Mouse (Mus musculus) stomach, embryonic 16.5 days (tissue): ENCODE data around the gene Abhd6. TPM values are rescaled to one million over a fixed set of nuclear protein-coding genes. Genes with fewer than 3 reads are reported as not detected.
A peak's percentile ranks its signal among the peaks of the same experiment; 100 is the strongest.

Source experiments
- ATAC-seq: fragments of 200-750 bp; cut with Nextera tagmentation; 2 replicates; pipeline ENCODE4 v1.8.0; 2017; ENCODE audit warnings: moderate number of reproducible peaks, moderate TSS enrichment; ENCODE audit not compliant: insufficient read depth, low FRiP score
- H3K27ac ChIP-seq: fragments of 300-500 bp; sonication (generic); 2 replicates; pipeline ENCODE4 v1.5.1; 2014; ENCODE audit warnings: low read length
- H3K27me3 ChIP-seq: fragments of 300-500 bp; sonication (generic); 2 replicates; pipeline ENCODE4 v1.6.1; 2014; ENCODE audit warnings: low read length, control low read depth, mixed read lengths; ENCODE audit not compliant: control insufficient read depth, insufficient read depth
- H3K36me3 ChIP-seq: fragments of 300-500 bp; sonication (generic); 2 replicates; pipeline ENCODE4 v1.6.1; 2014; ENCODE audit warnings: low read length; ENCODE audit not compliant: control insufficient read depth, insufficient read depth
- H3K4me1 ChIP-seq: fragments of 300-500 bp; sonication (generic); 2 replicates; pipeline ENCODE4 v1.6.1; 2014; ENCODE audit warnings: low read length, control low read depth, mixed read lengths; ENCODE audit not compliant: control insufficient read depth, insufficient read depth
- H3K4me2 ChIP-seq: fragments of 300-500 bp; sonication (generic); 2 replicates; pipeline ENCODE4 v1.6.1; 2014; ENCODE audit warnings: low read depth, low read length, mixed read lengths
- H3K4me3 ChIP-seq: fragments of 300-500 bp; sonication (generic); replicated peaks from 2 replicates; pipeline ENCODE4 v1.5.1; 2014; ENCODE audit warnings: mild to moderate bottlenecking, low read length
- H3K9ac ChIP-seq: fragments of 300-500 bp; sonication (generic); 2 replicates; pipeline ENCODE4 v1.6.1; 2014; ENCODE audit warnings: low read length
- H3K9me3 ChIP-seq: fragments of 300-500 bp; sonication (generic); replicated peaks from 2 replicates; pipeline ENCODE4 v1.6.1; 2016; ENCODE audit warnings: low read length, control low read depth; ENCODE audit not compliant: control insufficient read depth
- WGBS: fragments of 180-500 bp; shearing (Covaris S2); extraction: QIAGEN DNeasy Blood & Tissue Kit; methylation state at CpG from one replicate; pipeline ENCODE4 v1.1.7; 2014; 5-methylcytosine and 5-hydroxymethylcytosine counted together
- polyA plus RNA-seq: library from polyadenylated mRNA; unstranded; fragments of >200 nt; fragmentation: Nextera tagmentation; extraction: Ambion mirVana; gene quantifications from 2 replicates; pipeline ENCODE4 v1.2.1, GENCODE M21; 2015

The Abhd6 gene
- polyA plus RNA-seq, 1 experiment from 2014 or later, result 28.3 TPM

DNA sequence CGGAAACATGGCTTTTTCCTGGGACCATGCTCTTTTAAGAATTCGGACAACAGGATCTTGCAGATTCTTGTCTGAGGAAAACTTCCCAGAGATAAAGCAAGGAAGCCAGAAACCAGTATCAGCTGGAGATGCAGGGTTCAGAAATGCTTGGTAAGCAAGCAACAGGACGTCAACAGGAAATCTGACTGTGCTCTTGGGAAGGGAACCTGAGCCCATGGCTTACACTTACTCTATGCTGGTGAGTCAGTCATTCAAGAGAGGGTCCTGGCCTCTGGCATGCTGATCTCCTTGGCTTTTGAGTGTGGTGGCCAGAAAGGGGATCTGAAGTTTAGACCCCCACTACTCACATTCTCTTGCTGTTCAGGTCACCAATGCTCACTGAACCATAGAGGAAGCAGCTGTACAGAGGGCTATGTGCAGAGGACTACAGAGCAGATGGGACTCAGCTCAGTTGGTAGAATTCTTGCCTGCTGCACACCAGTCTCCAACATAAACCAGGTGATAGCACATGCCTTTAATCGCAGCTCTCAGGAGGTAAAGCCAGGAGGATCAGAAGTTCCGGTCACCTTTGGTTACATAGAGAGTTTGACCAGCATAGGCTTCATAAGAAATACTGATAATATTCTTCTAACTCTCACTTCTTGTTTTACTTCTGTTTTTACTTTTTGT, 11.5 kb upstream of the Abhd6 start:
- Histone ChIP-seq H3K4me2 (no peak overlapping the region), H3K4me3 (no peak overlapping the region), H3K9ac (no peak overlapping the region), H3K4me1 (no peaks in the 10 kb centered on the region), H3K27ac (no peak overlapping the region), H3K27me3 (no peaks in the 10 kb centered on the region), H3K36me3 (no peaks in the 10 kb centered on the region), H3K9me3 (no peaks in the 10 kb centered on the region)
- 83% methylated on average over 5 of the region's 5 CpGs for WGBS
- ATAC-seq, result no peak

DNA sequence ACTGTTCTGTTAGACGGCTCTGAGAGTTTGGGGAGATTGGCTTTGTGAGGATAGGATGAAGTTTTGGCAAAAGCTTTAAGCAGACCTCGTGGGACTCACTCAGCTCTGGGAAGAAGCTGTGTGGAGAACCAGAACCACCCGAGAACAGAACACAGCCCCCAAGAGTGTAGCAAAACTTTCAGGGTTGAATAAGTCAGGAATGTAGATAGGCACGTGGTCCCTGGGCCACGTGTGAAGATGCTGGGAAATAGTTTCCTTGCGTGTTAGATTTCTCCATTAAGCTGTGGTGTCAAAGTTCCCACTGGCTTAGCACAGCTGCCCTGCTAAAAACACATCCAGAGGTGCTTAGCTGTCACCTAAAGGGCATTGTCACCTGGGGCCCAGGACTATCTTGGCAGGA, 10.5 kb upstream of the Abhd6 start:
- no peak overlapping the region for H3K27ac ChIP-seq
- ATAC-seq, result no peak
- no peak overlapping the region for H3K4me3 ChIP-seq
- no peaks in the 10 kb centered on the region for H3K4me1 ChIP-seq
- no peak overlapping the region for H3K4me2 ChIP-seq
- no peaks in the 10 kb centered on the region for H3K9me3 ChIP-seq
- no peak overlapping the region for H3K9ac ChIP-seq
- 54% methylated on average over 6 of the region's 6 CpGs for WGBS
- H3K27me3 ChIP-seq, result no peaks in the 10 kb centered on the region
- H3K36me3 ChIP-seq, result no peaks in the 10 kb centered on the region

GRCm38 (mm10) chr14:7994271-7994767, 8.4 kb upstream of the Abhd6 start, which contains the start of gene Dnase1l3:
Dnase1l3 (minus strand) TSS chr14:7994573.
- no peak within 1 kb of the TSS for H3K4me2 ChIP-seq
- H3K4me1 ChIP-seq, result no peaks in the 10 kb centered on the region
- no peaks in the 10 kb centered on the region for H3K36me3 ChIP-seq
- H3K4me3 ChIP-seq, result no peak within 1 kb of the TSS
- WGBS, result 49% methylated on average over 8 of the region's 8 CpGs
- H3K9ac ChIP-seq, result no peak within 1 kb of the TSS
- no peaks in the 10 kb centered on the region for H3K9me3 ChIP-seq
- peak; percentile 30; the same call in 1 of the 2 replicates for ATAC-seq
- no peak within 1 kb of the TSS for H3K27ac ChIP-seq
- no peaks in the 10 kb centered on the region for H3K27me3 ChIP-seq

GRCm38 (mm10) chr14:7997255-7997696, 5.4 kb upstream of the Abhd6 start:
- Histone ChIP-seq H3K9ac (peak overlapping the region; percentile 29), H3K27ac (no peak overlapping the region), H3K36me3 (no peaks in the 10 kb centered on the region), H3K4me1 (no peaks in the 10 kb centered on the region), H3K27me3 (no peaks in the 10 kb centered on the region), H3K9me3 (no peaks in the 10 kb centered on the region), H3K4me2 (peak overlapping the region; percentile 34), H3K4me3 (0 out of 2 replicates have a peak overlapping the region, but pooled peaks have one; percentile 3)
- 2% methylated on average over 15 of the region's 15 CpGs for WGBS
- ATAC-seq, result no peak

DNA sequence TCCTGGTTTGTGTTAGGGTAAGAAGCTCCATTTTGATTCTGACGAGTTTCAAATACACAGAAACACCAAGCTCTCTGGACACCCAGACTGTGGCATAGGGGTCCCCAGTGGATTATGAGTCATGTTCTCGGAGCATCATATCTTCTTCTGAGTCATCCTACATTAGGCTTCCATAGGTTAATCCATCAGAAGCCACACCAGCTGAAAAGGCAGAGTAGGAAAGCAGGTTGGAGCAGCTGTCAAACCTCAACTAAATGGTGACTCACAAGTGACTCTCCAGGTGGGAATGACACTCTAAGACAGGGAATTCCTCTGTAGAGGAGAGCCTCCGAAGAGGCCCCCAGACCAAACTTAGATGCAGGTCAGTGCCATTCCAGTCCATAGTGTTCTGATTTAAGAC, 3.7 kb upstream of the Abhd6 start:
- Histone ChIP-seq H3K9me3 (no peaks in the 10 kb centered on the region), H3K4me2 (no peak overlapping the region), H3K4me3 (no peak overlapping the region), H3K27ac (peak overlapping the region; percentile 39; the same call in 1 of the 2 replicates), H3K36me3 (no peaks in the 10 kb centered on the region), H3K4me1 (0 out of 2 replicates have a peak, but pooled peaks cover 8% of the 10 kb centered on the region), H3K9ac (no peak overlapping the region), H3K27me3 (no peaks in the 10 kb centered on the region)
- 62% methylated on average over 3 of the region's 3 CpGs for WGBS
- ATAC-seq, result no peak

GRCm38 (mm10) chr14:7999435-7999834, 3.3 kb upstream of the Abhd6 start:
- H3K9me3 ChIP-seq, result no peaks in the 10 kb centered on the region
- H3K36me3 ChIP-seq, result no peaks in the 10 kb centered on the region
- peak overlapping the region; percentile 39; the same call in 1 of the 2 replicates for H3K27ac ChIP-seq
- H3K9ac ChIP-seq, result no peak overlapping the region
- ATAC-seq, result peak; percentile 23; the same call in 1 of the 2 replicates
- H3K4me3 ChIP-seq, result no peak overlapping the region
- 63% methylated on average over 5 of the region's 5 CpGs for WGBS
- H3K27me3 ChIP-seq, result no peaks in the 10 kb centered on the region
- no peak overlapping the region for H3K4me2 ChIP-seq
- H3K4me1 ChIP-seq, result 0 out of 2 replicates have a peak, but pooled peaks cover 11% of the 10 kb centered on the region

DNA sequence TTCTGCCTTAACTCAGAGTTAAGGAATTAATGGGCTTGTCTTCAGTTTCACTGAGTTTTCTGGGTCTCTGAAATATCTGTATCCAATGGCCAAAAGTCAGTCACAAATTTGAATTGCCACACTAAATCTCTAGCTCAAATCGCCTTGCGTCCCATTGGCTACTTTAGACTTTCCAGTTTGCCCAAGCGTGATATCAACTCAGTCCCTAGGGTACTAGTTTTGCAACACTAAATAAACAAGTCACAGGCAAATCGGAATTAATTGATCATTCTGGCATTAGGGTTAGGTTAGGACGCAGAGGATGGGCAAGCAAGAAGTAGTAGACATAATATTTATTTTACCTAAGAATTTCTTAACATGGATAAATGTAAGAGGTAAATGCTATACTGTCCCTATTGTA, 2.5 kb upstream of the Abhd6 start:
- Histone ChIP-seq H3K9ac (no peak overlapping the region), H3K36me3 (no peaks in the 10 kb centered on the region)
- no peak for ATAC-seq

GRCm38 (mm10) chr14:8000831-8001685, 1.6 kb upstream of the Abhd6 start:
- WGBS, result 30% methylated on average over 17 of the region's 17 CpGs
- no peak for ATAC-seq

More for the DNA sequence above, 2.5 kb upstream of the Abhd6 start:
- Histone ChIP-seq H3K27ac (no peak overlapping the region), H3K4me2 (no peak overlapping the region), H3K9me3 (no peaks in the 10 kb centered on the region), H3K27me3 (no peaks in the 10 kb centered on the region), H3K4me3 (no peak overlapping the region), H3K4me1 (0 out of 2 replicates have a peak, but pooled peaks cover 11% of the 10 kb centered on the region)
- WGBS, result 74% methylated on average over 5 of the region's 5 CpGs

More at GRCm38 (mm10) chr14:8000831-8001685, 1.6 kb upstream of the Abhd6 start:
- 0 out of 2 replicates have a peak, but pooled peaks cover 11% of the 10 kb centered on the region for H3K4me1 ChIP-seq
- no peaks in the 10 kb centered on the region for H3K9me3 ChIP-seq
- no peak overlapping the region for H3K4me2 ChIP-seq
- peak overlapping the region; percentile 40; the same call in 1 of the 2 replicates for H3K9ac ChIP-seq
- no peak overlapping the region for H3K27ac ChIP-seq
- no peaks in the 10 kb centered on the region for H3K36me3 ChIP-seq
- no peaks in the 10 kb centered on the region for H3K27me3 ChIP-seq
- H3K4me3 ChIP-seq, result no peak overlapping the region
